Mouse (Mus musculus) left cerebral cortex, postnatal 14 days (tissue): ENCODE measurements around the gene Ldb3. TPM values are rescaled to one million over a fixed set of nuclear protein-coding genes. Genes with fewer than 3 reads are reported as not detected.

Experiments
- DNase-seq, 2 experiments: peaks; one replicate each; pipeline ENCODE4 v3.0.0; 2021 to 2022; ENCODE audit warnings: low spot score in 2 of 2, mixed read lengths in 1 of 2
- intact Hi-C: fragments of 180-260 bp; cut with DNase I; formaldehyde crosslinking; loops from one replicate; pipeline ENCODE4 v1.15.1; 2025
- total RNA-seq, 2 experiments: library from RNA; stranded (reverse); gene quantifications; 2 replicates each; pipeline ENCODE4 v1.2.3; 2021

The Ldb3 gene
- total RNA-seq, 2 experiments from 2014 or later = 1.3 to 1.6 TPM

GRCm38 (mm10) chr14:34591741-34592535, 3.5 kb upstream of the Ldb3 start:
- no peak for DNase-seq
- intact Hi-C loops = no loop called here

- intact Hi-C loops = no loop called here
- DNase-seq = no peak
Measured at GRCm38 (mm10) chr14:34590743-34591675, 2.5 kb upstream of the Ldb3 start.

- DNase-seq = no peak
Measured at GRCm38 (mm10) chr14:34590017-34590570, 1.6 kb upstream of the Ldb3 start.

DNA sequence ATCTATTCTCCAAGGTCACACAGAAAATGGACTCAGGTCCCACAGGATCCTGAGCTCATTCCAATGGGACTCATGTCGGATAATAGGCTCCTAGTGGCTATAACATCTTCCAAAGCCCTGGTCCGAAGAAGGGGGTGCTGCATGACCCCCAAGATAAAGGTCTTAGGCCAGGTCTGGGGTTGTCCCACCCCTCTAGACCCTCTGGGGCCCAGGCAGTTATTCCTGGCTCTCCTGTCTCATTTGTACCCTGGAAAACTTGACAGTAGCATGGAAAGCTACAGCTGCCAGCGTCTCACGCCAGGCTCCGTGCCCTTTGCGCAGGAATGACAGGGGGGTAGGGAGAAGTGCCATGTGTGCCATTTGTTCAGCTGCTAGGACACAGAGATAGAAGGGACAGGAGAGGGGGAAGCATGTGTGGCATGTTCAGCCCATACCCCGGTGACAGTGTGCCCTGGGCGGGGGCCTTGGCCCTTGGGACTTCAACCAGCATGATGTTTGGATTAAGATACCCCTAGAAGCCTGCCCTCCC, 767 bp upstream of the Ldb3 start:
- DNase-seq = no peak
- intact Hi-C loops = no loop called here

More at GRCm38 (mm10) chr14:34590017-34590570, 1.6 kb upstream of the Ldb3 start:
- intact Hi-C loops = no loop called here

DNA sequence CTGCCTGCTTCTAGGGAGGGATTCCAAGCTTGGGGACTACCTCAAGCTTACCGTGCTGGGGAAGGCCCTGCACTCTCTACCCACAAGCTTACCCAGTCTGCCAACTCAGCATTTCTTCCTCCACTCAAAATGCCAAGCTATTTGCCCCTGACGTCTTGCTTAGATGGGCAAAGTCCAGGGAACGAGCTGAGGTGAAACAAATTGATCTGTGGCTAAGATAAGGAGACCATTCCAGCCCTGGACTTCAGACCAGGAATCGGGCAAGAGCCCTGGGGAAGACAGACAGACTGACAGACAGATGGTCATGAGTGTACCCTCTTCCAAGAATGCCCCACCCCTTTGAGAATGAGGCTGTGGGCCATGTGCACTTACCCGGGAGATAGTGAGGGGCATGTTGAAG, 477 bp downstream of the Ldb3 start:
- intact Hi-C loops = no loop called here
- DNase-seq = no peak

- DNase-seq = no peak
- intact Hi-C loops = no loop called here
Measured at GRCm38 (mm10) chr14:34586871-34587270, 1.6 kb downstream of the Ldb3 start.

- no peak for DNase-seq
- intact Hi-C loops = no loop called here
Measured at GRCm38 (mm10) chr14:34585358-34586105, 3.0 kb downstream of the Ldb3 start.

- intact Hi-C loops = no loop called here
- DNase-seq = no peak
Measured at GRCm38 (mm10) chr14:34582740-34583427, 5.6 kb downstream of the Ldb3 start.

- DNase-seq = no peak
- intact Hi-C loops = loop anchor here (10.0 kb wide), 2 partner anchors 302 to 492 kb away; partner anchors contain the start of gene Anxa8
Measured at GRCm38 (mm10) chr14:34576858-34577257, 11.6 kb downstream of the Ldb3 start.

DNA sequence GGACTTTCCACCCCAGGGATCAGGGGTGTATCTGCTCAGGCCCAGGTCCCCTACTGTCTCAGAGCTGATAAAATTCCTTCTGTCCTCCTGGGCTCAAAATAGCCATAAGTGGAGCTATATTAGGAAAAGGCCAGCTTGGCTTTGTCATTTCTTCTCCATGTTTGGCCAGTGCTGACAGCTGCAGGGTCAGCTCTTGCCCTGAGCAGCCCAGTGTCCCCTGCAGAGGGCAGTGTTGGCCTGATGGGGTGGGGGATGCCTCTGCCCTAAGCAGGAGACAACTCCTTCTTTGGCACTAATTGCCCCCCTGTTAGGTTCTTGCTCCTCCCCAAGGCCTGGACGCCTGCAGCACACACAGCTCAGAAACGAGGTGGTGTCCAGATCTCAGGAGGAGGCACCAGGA, 14.4 kb downstream of the Ldb3 start:
- DNase-seq = no peak
- intact Hi-C loops = loop anchor here (10.0 kb wide), 2 partner anchors 299 to 489 kb away; partner anchors contain the start of gene Anxa8

DNA sequence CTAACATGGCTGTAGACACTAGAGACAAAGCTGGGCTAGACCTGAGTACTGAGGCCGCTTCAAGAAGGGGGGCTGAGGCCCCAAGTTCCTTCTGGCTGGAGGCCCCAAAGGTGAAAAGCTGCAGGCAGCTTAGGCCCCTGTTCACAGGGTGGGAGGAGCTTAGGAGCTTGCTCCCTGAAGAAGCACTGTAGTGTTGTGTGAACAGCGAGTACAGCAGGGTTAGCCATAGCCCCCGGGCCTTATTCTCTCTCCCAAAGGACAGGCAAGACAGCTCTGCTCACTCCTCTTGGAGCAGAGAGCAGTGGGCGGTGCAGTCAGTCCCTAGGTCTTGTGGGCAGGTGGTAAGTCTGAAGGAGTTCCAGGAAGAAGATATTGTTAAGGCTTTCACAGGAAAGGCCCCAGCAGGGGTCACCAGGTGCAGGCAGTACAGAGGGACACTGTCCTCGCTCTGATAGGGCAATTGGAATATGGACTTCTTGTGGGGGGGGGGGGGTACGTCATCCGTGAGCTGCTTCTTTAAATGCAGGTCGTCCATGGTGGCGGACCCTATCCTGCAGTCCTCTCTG, 15.1 kb downstream of the Ldb3 start:
- DNase-seq = no peak
- intact Hi-C loops = loop anchor here (10.0 kb wide), 2 partner anchors 299 to 489 kb away; partner anchors contain the start of gene Anxa8

GRCm38 (mm10) chr14:34571610-34572387, 16.7 kb downstream of the Ldb3 start:
- no peak for DNase-seq
- intact Hi-C loops = loop anchor here (10.0 kb wide), 2 partner anchors 297 to 487 kb away; partner anchors contain the start of gene Anxa8

DNA sequence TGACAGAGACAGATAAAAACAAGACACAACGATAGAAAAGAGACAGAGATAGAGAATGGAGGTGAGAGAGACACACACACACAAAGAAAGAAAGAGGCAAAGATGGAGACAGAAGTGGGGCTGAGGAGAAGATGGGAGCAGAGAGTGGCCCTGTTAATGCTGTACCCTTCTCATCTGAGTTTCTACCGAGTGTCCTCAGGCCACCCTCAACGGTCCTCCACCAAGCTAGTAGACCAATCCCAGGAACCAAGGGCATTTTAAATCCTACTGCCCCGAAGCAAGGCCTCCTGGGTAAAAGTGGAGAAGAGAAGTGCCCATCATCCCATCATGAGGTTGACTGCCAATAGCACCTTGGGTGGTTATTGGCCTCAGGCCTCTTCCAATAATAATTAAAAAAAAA, 17.6 kb downstream of the Ldb3 start:
- no peak for DNase-seq
- intact Hi-C loops = loop anchor here (1.0 to 10.0 kb wide), 3 partner anchors 199 to 486 kb away; partner anchors contain the start of gene Anxa8

GRCm38 (mm10) chr14:34570294-34570693, 18.2 kb downstream of the Ldb3 start:
- intact Hi-C loops = loop anchor here (1.0 to 10.0 kb wide), 3 partner anchors 198 to 485 kb away; partner anchors contain the start of gene Anxa8
- DNase-seq = peak; percentile 73 to 83

- intact Hi-C loops = loop anchor here (1.0 to 10.0 kb wide), 4 partner anchors 112 to 485 kb away; partner anchors contain the start of gene Anxa8
- no peak for DNase-seq
Measured at GRCm38 (mm10) chr14:34569534-34570194, 18.8 kb downstream of the Ldb3 start.

DNA sequence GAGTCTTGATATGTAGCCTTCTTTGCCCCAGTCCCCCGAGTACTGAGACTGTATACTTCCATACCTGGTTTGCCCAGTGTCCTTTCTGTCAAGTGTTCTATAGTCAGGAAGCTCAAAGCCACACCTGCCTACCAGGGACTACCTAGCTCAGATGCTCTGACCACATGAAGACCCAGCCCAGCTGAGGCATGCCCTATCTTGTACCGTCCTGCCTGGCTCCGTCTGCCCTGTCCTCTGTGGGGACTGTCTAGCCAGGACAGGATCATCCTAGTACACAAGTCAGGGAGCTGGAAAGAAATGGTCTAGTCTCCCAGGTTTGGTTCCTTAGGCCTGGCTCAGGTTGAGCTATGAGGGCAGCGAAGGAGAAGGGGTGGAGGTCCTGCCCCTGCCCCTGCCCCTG, 19.9 kb downstream of the Ldb3 start:
- intact Hi-C loops = loop anchor here (5.0 kb wide), 1 partner anchor 111 kb away; no protein-coding TSS in a partner anchor
- no peak for DNase-seq
